Mouse (Mus musculus): ENCODE data around the gene Zfp341.

- TF ChIP-seq POLR2A (IDR thresholded peaks at IDR 0.05; ENCODE audit: borderline replicate concordance, control insufficient read depth, low read depth, low read length) (no peak), CTCF (IDR thresholded peaks at IDR 0.05; ENCODE audit: control insufficient read depth, insufficient read depth, low read length) (no peak)
These were observed 12.5 kb upstream of the Zfp341 start for GRCm38 (mm10) chr2:154600586-154600985.

Data from bone marrow, adult 2 months (tissue).